In genomic region chr11:32931018-32931417, GRCm38 (mm10) we compare ENCODE assay signal across 12 mouse cellular contexts.
DNase-seq lines count a peak whose midpoint lies in the region; ATAC-seq and TF ChIP-seq lines count a peak whose summit lies in the region.
"Had no signal": no experiment of that assay in that cellular context is flagged by ENCODE, and none has a peak within 500 bp of the region (broad histone marks: within the 10 kb centered on the region; RNA-seq: fewer than 3 reads in every experiment).

No protein-coding gene starts in this region.

- peak overlapping the region; percentile 41 for H3K4me2 ChIP-seq in embryonic facial prominence, embryonic 14.5 days (ENCODE audit: low read depth, low read length)

- no peak overlapping the region for H3K9ac ChIP-seq in ES-Bruce4 (ENCODE audit: low read depth, poor library complexity, severe bottlenecking)
- H3K9ac ChIP-seq in embryonic facial prominence, embryonic 14.5 days (ENCODE audit: low read depth, low read length): no peak overlapping the region

- TF ChIP-seq EP300 in ES-Bruce4 (IDR thresholded peaks at IDR 0.05; ENCODE audit: insufficient read depth, low read depth, low read length): no peak

- no peak for TF ChIP-seq POLR2A in ES-Bruce4 (IDR thresholded peaks at IDR 0.05; ENCODE audit: insufficient read depth, low read length)

- peak; percentile 24; the same call in 1 of the 2 replicates for ATAC-seq in embryonic facial prominence, embryonic 14.5 days (ENCODE audit: low read depth)
- ATAC-seq: CD4-positive, CD25-positive, alpha-beta regulatory T cell, adult 4 months had no signal

- WGBS in heart, embryonic 10.5 days: 8% methylated on average over 14 of the region's 14 CpGs
- WGBS in embryonic facial prominence, embryonic 14.5 days: 7% methylated on average over 12 of the region's 14 CpGs
- 15% methylated on average over 14 of the region's 14 CpGs for WGBS in midbrain, embryonic 10.5 days

- intact Hi-C loops in heart, postnatal 25 days (cut with DNase I): no loop called here

- no peak overlapping the region for H3K27ac ChIP-seq in heart, embryonic 10.5 days
- no peak overlapping the region for H3K27ac ChIP-seq in ES-Bruce4 (ENCODE audit: insufficient read depth, low read length)
- no peak overlapping the region for H3K27ac ChIP-seq in embryonic facial prominence, embryonic 14.5 days (replicated peaks; ENCODE audit: low read depth, low read length)
- H3K27ac ChIP-seq in midbrain, embryonic 10.5 days (replicated peaks): no peak overlapping the region

- peaks cover 10% of the 10 kb centered on the region for H3K4me1 ChIP-seq in heart, embryonic 10.5 days
- H3K4me1 ChIP-seq in ES-Bruce4 (ENCODE audit: control insufficient read depth, insufficient read depth, low read length): no peaks in the 10 kb centered on the region
- H3K4me1 ChIP-seq in embryonic facial prominence, embryonic 14.5 days (ENCODE audit: control insufficient read depth, insufficient read depth, low read length): peaks cover 26% of the 10 kb centered on the region
- peaks cover 15% of the 10 kb centered on the region for H3K4me1 ChIP-seq in midbrain, embryonic 10.5 days

- no peak for TF ChIP-seq CTCF in ES-Bruce4 (IDR thresholded peaks at IDR 0.05; ENCODE audit: low read depth, low read length)

- peaks cover 20% of the 10 kb centered on the region; the same call in 1 of the 2 replicates for H3K27me3 ChIP-seq in heart, embryonic 10.5 days (ENCODE audit: insufficient read depth, poor library complexity, severe bottlenecking)
- H3K27me3 ChIP-seq in ES-Bruce4 (ENCODE audit: control insufficient read depth, insufficient read depth, low read length, poor library complexity, severe bottlenecking): no peaks in the 10 kb centered on the region
- H3K27me3 ChIP-seq in embryonic facial prominence, embryonic 14.5 days (replicated peaks; ENCODE audit: control insufficient read depth, insufficient read depth, low read length): peaks cover 10% of the 10 kb centered on the region; the same call in 1 of the 2 replicates
- H3K27me3 ChIP-seq in midbrain, embryonic 10.5 days (ENCODE audit: low read depth, poor library complexity, severe bottlenecking): peaks cover 41% of the 10 kb centered on the region

- H3K9me3 ChIP-seq in heart, embryonic 10.5 days: 0 out of 2 replicates have a peak, but pooled peaks cover 3% of the 10 kb centered on the region
- H3K9me3 ChIP-seq in ES-Bruce4 (replicated peaks; ENCODE audit: control insufficient read depth, insufficient read depth, low read length, poor library complexity, severe bottlenecking): 0 out of 2 replicates have a peak, but pooled peaks cover 3% of the 10 kb centered on the region
- 0 out of 2 replicates have a peak, but pooled peaks cover 3% of the 10 kb centered on the region for H3K9me3 ChIP-seq in embryonic facial prominence, embryonic 14.5 days (ENCODE audit: control insufficient read depth, low read length)
- H3K9me3 ChIP-seq in midbrain, embryonic 10.5 days (replicated peaks): no peaks in the 10 kb centered on the region

- H3K4me3 ChIP-seq in heart, embryonic 10.5 days: peak overlapping the region; percentile 32
- H3K4me3 ChIP-seq in ES-Bruce4 (ENCODE audit: low read depth, low read length): 0 out of 2 replicates have a peak overlapping the region, but pooled peaks have one; percentile 12
- H3K4me3 ChIP-seq in embryonic facial prominence, embryonic 14.5 days (ENCODE audit: low read depth, low read length): no peak overlapping the region
- H3K4me3 ChIP-seq in midbrain, embryonic 10.5 days: peak overlapping the region; percentile 29; the same call in 1 of the 2 replicates

- DNase-seq in heart, embryonic 10.5 days (ENCODE audit: low spot score): no peak
- DNase-seq in heart, postnatal 25 days (ENCODE audit: low spot score): no peak
- DNase-seq in embryonic facial prominence, embryonic 14.5 days (ENCODE audit: low spot score): no peak
- peak; percentile 49 for DNase-seq in midbrain, embryonic 10.5 days (ENCODE audit: low spot score)
- DNase-seq in right cerebral cortex, postnatal 25 days: no peak
- no peak for DNase-seq in spleen, adult 12 weeks (ENCODE audit: low spot score)
- no peak for DNase-seq in layer of hippocampus, postnatal 36 days
- DNase-seq: heart, adult 18-20 months; lung, postnatal 10 days; thymus, adult 18-20 months had no signal

- no peaks in the 10 kb centered on the region for H3K36me3 ChIP-seq in heart, embryonic 10.5 days
- no peaks in the 10 kb centered on the region for H3K36me3 ChIP-seq in ES-Bruce4 (ENCODE audit: control insufficient read depth, insufficient read depth, low read length, poor library complexity, severe bottlenecking)
- no peaks in the 10 kb centered on the region for H3K36me3 ChIP-seq in embryonic facial prominence, embryonic 14.5 days (ENCODE audit: control insufficient read depth, insufficient read depth, low read length)
- H3K36me3 ChIP-seq in midbrain, embryonic 10.5 days: no peaks in the 10 kb centered on the region
